Mouse (Mus musculus) bone marrow, adult 2 months (tissue): Measurements from ENCODE around the gene Tmem254b.
"Not testable (repeated sequence)": the region's sequence is repeated elsewhere in the genome, so short reads cannot be mapped to it uniquely, and the experiment has no call there.

Source experiments
- CTCF ChIP-seq: fragments of 200-500 bp; IDR thresholded peaks from 2 replicates; pipeline ENCODE4 v1.5.1; 2011; ENCODE audit warnings: low read length, control low read depth; ENCODE audit not compliant: control insufficient read depth, insufficient read depth
- POLR2A ChIP-seq: fragments of 200-500 bp; IDR thresholded peaks from 2 replicates; pipeline ENCODE4 v1.6.1; 2011; ENCODE audit warnings: low read depth, mild to moderate bottlenecking, control low read depth, low read length, borderline replicate concordance; ENCODE audit not compliant: control insufficient read depth

DNA sequence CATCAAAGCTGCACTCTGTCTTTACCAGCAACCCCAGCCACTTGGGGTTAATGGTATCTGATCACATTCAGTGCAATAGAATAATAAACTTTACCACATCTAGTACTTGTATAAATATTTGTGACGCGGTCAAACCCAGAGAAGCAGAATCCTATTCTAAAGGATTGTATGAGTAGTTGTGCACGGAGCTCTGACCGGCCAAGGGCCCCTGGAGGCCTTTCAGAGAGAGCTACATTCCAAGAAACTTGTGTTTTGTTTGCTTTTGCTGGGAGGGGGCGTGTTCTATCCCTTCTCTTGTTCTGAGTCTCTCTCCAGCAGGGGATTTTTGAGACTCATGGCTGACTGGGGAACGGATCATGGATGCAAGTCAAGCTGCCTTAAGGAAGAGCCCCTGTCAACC lies 31.8 kb downstream of the Tmem254b start:
- TF ChIP-seq POLR2A, CTCF: not testable (repeated sequence)
